8 mouse cellular contexts compared by ENCODE assay signal in the genomic region with DNA sequence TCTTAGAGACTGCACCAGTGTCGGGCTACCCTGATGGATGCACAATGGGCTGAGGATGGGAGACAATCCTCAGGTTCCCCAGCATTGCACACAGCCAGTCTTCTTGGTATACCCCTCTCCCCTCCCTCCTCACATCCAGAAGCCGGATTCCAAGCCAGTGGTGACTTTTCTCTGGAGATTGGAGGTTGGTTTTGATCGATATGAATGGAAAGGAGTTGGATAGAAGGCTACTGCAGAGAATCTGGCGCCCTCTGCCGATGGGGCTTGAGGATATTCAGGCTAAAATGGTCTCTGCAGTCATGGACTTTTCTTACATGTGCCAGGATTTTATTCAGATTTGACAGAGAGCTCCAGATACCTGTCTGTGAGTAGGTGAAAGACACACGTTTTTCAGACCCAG.
A peak's percentile ranks its signal among the peaks of the same experiment; 100 is the strongest.
DNase-seq lines count a peak whose midpoint lies in the region; ATAC-seq lines count a peak whose summit lies in the region.

No protein-coding gene starts in this region.

- no peak overlapping the region for H3K9ac ChIP-seq in midbrain, embryonic 14.5 days (replicated peaks; ENCODE audit: low read length)
- no peak overlapping the region for H3K9ac ChIP-seq in midbrain, embryonic 15.5 days

- H3K9me3 ChIP-seq in midbrain, embryonic 14.5 days (ENCODE audit: control insufficient read depth, low read length) = no peaks in the 10 kb centered on the region
- no peaks in the 10 kb centered on the region for H3K9me3 ChIP-seq in midbrain, embryonic 15.5 days

- peaks cover 16% of the 10 kb centered on the region; the same call in 1 of the 2 replicates for H3K4me1 ChIP-seq in midbrain, embryonic 14.5 days (ENCODE audit: control insufficient read depth, insufficient read depth, low read length)
- peaks cover 15% of the 10 kb centered on the region for H3K4me1 ChIP-seq in midbrain, embryonic 15.5 days

- WGBS in midbrain, embryonic 14.5 days = 37% methylated on average over 6 of the region's 6 CpGs
- 38% methylated on average over 6 of the region's 6 CpGs for WGBS in midbrain, embryonic 15.5 days

- no peaks in the 10 kb centered on the region for H3K36me3 ChIP-seq in midbrain, embryonic 14.5 days (ENCODE audit: control insufficient read depth, insufficient read depth, low read length)
- H3K36me3 ChIP-seq in midbrain, embryonic 15.5 days (replicated peaks) = no peaks in the 10 kb centered on the region

- no peak overlapping the region for H3K27ac ChIP-seq in midbrain, embryonic 14.5 days (replicated peaks; ENCODE audit: low read depth, low read length)
- H3K27ac ChIP-seq in midbrain, embryonic 15.5 days = no peak overlapping the region

- no peak overlapping the region for H3K4me2 ChIP-seq in midbrain, embryonic 14.5 days (ENCODE audit: low read length)
- H3K4me2 ChIP-seq in midbrain, embryonic 15.5 days = no peak overlapping the region

- peak; percentile 39; the same call in 1 of the 2 replicates for ATAC-seq in frontal cortex, adult (ENCODE audit: low TSS enrichment)
- ATAC-seq in midbrain, embryonic 14.5 days (ENCODE audit: low FRiP score, low TSS enrichment) = no peak
- ATAC-seq in midbrain, embryonic 15.5 days (replicated peaks) = no peak
- ATAC-seq in hematopoietic stem cell, adult 5-6 weeks (replicated peaks in 1 of 2; ENCODE audit: insufficient read depth in 1 of 2, low FRiP score in 2 of 2, low TSS enrichment in 1 of 2, low read depth in 1 of 2, poor library complexity in 2 of 2, severe bottlenecking in 2 of 2) = 0 out of 4 replicates have a peak, but pooled peaks have one; percentile 15 to 19

- no peaks in the 10 kb centered on the region for H3K27me3 ChIP-seq in midbrain, embryonic 14.5 days (ENCODE audit: control insufficient read depth, insufficient read depth, low read length)
- H3K27me3 ChIP-seq in midbrain, embryonic 15.5 days (replicated peaks) = no peaks in the 10 kb centered on the region

- no peak for DNase-seq in frontal cortex, postnatal 10 days (ENCODE audit: low spot score in 2 of 2)
- peak; percentile 32 for DNase-seq in midbrain, embryonic 14.5 days
- DNase-seq in brain, adult 2 months (ENCODE audit: low read depth, low spot score) = peak; percentile 80
- DNase-seq in lung, postnatal 36 days = peak; percentile 71
- DNase-seq in thymus, postnatal 25 days = peak; percentile 42

- no peak overlapping the region for H3K4me3 ChIP-seq in midbrain, embryonic 14.5 days (replicated peaks; ENCODE audit: low read depth, low read length)
- no peak overlapping the region for H3K4me3 ChIP-seq in midbrain, embryonic 15.5 days

Comparison
In these comparisons a context has a peak if more than half of its experiments do, and no peak if none do; other contexts are left out.
1. ATAC-seq: peak in frontal cortex, adult (single experiment) and hematopoietic stem cell, adult 5-6 weeks (2 of 2); none in midbrain, embryonic 14.5 days (single experiment) and midbrain, embryonic 15.5 days (single experiment).
2. DNase-seq: peak in midbrain, embryonic 14.5 days (single experiment), brain, adult 2 months (single experiment), lung, postnatal 36 days (single experiment) and thymus, postnatal 25 days (single experiment); none in frontal cortex, postnatal 10 days (0 of 2).